Mouse (Mus musculus) B cell, adult 2 months (primary cell): ENCODE measurements around the gene Olfr1179.
"Not testable (repeated sequence)": the region's sequence is repeated elsewhere in the genome, so short reads cannot be mapped to it uniquely, and the experiment has no call there.

Experiments used
- DNase-seq, 2 experiments: peaks; one replicate each; pipeline ENCODE4 v3.0.0; 2022

Olfr1179 gene

GRCm38 (mm10) chr2:88406353-88406752 lies at the start of gene Olfr1179:
Gene Olfr1179, minus strand, starts transcription at chr2:88406453.
- DNase-seq: no peak

- DNase-seq: not testable (repeated sequence)
Measured at GRCm38 (mm10) chr2:88454567-88454966, 48.3 kb upstream of the Olfr1179 start, which contains the start of gene Olfr1183. Gene Olfr1183, plus strand, starts transcription at chr2:88454867.

- DNase-seq: no peak
Measured at GRCm38 (mm10) chr2:88449031-88449430, 42.8 kb upstream of the Olfr1179 start, which contains the start of gene Gm13757. Gene Gm13757, minus strand, starts transcription at chr2:88449131.

- DNase-seq: no peak
Measured at GRCm38 (mm10) chr2:88426071-88426470, 19.8 kb upstream of the Olfr1179 start, which contains the start of gene Olfr1181. Gene Olfr1181, minus strand, starts transcription at chr2:88426171.

GRCm38 (mm10) chr2:88419051-88419450 lies 12.8 kb upstream of the Olfr1179 start, which contains the start of gene Olfr1180:
Gene Olfr1180, minus strand, starts transcription at chr2:88419151.
- no peak for DNase-seq

- DNase-seq: no peak
Measured at GRCm38 (mm10) chr2:88386762-88387161, 19.5 kb downstream of the Olfr1179 start, which contains the start of gene Olfr1178. Gene Olfr1178, plus strand, starts transcription at chr2:88387062.

- no peak for DNase-seq
Measured at GRCm38 (mm10) chr2:88356304-88356703, 49.9 kb downstream of the Olfr1179 start.
